Mouse (Mus musculus) cerebellum, postnatal 36 days (tissue): ENCODE data around the gene Hnrnpul1.

Source experiments
- DNase-seq, 2 experiments: peaks; one replicate each; pipeline ENCODE4 v3.0.0; 2021 to 2022; ENCODE audit warnings: mixed read lengths in 2 of 2

The Hnrnpul1 gene

DNA sequence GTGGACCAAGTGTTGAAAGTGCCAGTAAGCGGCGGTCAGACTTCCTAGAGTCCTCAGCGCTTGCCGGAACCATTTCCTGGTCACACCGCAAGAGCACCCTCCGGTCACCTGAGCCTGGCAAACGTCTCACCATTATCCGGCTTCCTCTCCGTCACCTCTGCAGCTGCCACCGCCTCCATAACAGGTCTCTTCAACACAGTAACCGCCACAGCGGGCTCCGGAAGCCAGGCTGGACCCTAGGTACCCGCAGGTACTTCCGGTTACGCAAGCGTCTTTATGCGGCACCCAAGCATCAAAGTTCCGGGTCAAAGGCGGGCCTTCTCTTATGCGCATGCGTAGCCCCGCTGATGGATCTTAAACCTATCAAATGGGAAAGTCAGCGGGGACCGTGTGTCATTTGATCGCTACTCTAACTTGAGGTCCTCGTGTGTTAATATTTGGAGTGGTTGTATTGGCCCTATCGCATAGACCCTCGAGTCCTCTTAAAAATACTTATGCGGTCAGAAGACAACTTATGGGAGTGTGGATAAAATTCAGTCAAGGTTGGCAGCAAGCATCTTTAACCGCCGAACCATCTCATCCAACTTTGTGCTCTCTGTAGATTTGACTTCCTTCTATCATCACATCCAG is 35.7 kb downstream of the Hnrnpul1 start, which contains the start of gene Ccdc97:
TSS of gene Ccdc97 (minus strand) at position 301 of the 630 bp plus-strand sequence.
- peak; percentile 92 to 96 for DNase-seq

DNA sequence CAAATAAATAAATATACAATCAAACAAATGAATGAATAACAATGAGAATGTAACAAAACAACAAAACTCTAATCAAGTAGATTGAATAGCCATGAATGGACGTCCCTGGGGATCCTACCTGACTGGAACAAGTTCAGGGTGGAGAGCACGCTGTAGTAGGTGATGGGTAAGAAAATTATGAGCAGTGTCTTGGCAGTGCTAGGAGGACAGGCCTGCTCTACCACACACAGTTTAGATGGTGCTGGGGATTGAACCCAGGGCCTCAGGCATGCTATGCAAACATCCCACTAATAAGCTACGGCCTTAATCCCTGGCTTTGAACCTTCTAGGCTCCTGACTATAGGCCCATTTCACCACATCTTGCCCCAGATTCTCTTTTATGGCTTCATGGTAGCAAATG is 37.1 kb downstream of the Hnrnpul1 start:
- no peak for DNase-seq

DNA sequence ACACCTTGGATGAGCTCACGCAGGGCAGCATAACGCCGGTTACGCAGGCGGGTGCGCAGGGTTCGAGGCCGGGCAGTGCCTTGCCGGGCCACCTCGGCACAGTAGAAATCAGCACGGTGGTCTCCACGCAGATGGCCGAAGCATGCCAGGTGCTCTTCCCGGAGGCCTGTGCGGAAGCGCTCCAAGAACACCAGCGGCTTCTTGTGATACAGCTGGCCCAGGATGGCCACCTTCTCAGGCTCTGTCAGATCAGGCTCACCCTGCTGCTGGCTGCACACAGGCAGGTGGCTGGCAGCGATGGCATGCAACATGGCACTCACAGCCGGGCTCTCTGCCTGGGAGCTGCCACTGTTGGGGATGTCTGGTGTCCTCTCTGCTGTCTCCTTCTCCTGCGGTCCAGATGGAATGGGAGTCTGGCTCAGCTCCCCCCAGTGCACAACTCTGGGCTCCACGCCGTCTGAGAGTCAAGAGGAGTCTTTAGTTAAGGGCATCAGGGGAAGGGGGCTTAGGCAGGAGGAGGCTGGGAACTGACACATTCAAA is 38.8 kb downstream of the Hnrnpul1 start:
- DNase-seq: no peak

DNA sequence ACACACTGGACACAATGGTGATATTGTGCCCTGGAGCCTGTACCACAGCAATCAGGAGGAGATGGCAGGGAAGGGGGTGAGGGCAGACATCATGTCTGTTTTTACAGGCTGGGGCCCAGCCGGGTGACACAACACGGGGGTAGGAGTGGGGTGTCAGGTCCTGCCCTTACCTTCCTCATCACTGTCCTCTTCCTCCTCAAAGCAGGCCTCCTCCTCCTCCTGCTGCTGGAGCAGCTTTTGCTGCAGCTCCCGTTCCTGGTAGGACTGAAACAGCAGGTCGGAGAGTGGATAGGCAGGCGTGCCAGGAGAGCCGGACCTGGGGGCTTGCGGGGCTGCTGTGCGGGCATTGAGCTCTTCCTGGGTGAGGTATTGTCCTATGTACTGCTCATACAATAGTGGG is 40.0 kb downstream of the Hnrnpul1 start:
- no peak for DNase-seq

DNA sequence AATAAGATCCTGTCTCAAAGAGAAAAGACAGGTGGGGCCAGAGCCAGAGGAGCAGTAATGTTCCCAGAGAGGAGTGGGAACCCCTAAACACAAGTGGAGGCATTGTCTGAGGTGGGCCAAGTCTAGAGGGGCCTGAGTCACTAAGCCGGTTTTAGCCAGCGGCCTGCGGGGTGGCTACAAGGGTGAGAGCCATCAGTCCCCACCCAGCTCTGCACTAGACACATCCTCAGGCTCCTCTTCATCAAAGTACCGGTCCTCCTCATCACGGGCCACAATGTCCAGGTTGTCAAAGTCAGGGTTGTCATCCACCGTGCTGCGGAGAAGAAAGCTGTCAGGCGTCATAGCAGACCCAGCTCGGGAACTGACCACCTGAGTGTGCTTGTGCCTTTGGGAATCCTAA is 41.8 kb downstream of the Hnrnpul1 start:
- no peak for DNase-seq

DNA sequence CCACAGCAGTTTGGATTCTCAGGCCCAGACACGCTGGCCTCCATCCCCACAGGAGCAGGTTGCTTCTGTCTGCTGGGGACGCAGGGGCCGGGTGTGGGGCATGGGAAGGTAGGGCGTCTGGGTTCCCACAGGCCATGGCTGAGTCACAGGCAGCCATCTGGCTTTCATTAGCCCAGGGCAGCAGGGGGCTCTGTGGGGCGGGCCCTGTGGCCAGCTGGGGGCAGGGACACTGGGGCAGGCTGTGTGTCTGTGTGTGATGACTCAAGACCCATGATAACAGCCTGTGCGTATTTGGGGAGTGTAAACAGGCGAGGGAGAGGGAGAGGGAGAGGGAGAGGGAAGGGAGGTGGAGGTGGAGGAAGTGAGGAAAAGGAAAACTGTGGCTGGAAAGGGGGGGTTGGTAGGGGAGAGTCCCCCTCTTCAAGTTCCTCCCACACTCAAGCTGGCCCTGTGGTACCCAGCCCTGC is 42.8 kb downstream of the Hnrnpul1 start:
- peak; percentile 69 to 76 for DNase-seq

DNA sequence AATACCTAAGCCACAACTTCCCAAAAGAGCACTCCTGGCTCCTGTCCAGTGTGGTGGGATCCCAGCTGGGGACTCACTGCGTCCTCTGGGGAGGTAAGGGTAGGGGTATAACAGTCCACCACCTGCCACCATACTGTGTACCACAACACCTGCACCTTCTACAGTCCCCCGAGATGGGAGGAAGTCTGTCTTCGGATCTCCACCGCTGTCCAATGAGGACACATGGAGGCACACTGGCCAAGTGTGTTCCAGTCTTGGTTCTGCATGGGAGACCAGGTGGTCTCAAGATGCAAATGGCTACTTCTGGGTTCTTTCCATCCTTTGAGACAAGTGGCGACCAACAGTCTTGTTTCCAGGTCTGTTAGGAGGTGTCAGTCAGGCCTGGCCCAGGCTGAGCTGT is 43.4 kb downstream of the Hnrnpul1 start:
- no peak for DNase-seq

DNA sequence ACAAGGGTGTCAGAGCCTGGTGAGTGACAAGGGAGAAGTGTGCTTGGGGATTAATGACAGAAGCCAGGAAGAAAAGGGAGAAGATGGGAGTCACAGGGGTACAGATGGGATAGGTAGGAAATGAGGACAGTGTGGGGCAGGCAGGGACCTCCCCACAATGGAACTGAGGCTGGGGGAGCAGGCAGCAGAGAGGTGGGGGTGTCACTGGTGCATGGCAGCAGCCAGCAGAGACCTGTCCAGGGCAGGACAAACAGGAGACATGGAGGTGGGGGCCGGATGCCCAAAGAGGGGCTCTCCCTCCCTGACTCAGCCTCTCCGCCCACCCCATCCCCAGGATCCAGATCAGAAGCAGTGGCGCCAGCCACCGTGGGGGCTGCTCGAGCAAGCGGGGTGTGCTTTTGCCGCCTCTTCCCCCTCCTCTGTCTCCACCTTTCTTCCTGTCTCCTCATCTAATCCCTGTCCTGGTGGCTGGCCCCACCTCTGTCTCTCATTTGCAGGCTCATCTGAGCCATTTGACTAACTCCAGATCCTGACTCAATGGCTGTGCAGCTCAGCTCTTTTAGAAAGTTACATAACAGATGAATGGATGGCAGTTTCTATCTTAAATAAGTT is 43.9 kb downstream of the Hnrnpul1 start:
- DNase-seq: no peak

DNA sequence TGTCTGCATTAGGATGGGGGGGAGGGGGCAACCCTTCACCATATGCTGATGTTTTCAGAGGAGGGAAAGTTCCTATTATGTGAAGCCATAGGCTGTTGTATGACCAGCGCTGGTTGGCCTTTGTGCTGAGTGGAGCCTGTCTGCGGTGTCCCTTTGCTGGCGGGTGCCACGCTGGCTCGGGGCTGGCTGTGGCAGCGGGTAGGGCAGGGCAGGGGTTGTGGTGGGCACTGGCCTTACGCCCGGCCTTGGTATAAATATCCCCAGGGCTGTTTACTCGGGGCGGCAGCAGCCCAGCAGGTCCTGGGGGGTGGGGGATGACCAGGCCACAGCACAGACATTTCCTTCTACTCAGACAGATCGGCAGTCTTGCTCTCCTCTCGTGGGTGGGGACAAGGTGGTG is 44.6 kb downstream of the Hnrnpul1 start:
- no peak for DNase-seq

DNA sequence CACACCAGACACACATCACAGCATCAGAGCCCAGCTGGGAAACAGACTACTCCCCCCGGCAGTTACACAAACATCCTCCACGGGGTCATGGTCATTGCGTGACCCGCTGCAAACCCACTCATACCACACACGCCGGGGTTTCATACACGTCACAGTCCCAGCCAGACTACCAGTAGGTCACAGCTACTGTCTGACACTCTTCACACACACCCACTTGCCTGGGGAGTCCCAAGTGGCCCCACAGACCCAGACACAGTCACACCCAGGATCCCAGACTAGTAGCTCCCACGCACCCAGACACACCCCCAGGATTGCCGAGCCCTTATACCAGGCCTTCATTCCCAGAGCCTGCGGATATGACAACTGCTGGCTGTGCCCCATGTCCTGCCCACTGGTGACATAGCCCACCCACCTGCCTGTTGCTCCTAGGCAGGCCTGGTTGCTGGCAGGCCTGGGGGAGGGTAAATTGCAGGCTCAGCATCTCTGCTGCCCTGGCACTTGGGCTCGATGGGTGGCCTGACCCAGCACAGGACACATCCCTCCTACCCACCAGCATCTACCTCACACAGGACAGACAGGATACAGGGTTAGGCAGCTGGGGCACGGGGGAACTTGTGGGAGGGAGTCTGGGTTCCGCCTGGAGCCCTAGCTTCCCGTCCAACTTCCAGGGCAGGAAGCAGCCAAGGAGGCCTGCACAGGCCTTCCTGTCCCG is 46.8 kb downstream of the Hnrnpul1 start:
- no peak for DNase-seq

DNA sequence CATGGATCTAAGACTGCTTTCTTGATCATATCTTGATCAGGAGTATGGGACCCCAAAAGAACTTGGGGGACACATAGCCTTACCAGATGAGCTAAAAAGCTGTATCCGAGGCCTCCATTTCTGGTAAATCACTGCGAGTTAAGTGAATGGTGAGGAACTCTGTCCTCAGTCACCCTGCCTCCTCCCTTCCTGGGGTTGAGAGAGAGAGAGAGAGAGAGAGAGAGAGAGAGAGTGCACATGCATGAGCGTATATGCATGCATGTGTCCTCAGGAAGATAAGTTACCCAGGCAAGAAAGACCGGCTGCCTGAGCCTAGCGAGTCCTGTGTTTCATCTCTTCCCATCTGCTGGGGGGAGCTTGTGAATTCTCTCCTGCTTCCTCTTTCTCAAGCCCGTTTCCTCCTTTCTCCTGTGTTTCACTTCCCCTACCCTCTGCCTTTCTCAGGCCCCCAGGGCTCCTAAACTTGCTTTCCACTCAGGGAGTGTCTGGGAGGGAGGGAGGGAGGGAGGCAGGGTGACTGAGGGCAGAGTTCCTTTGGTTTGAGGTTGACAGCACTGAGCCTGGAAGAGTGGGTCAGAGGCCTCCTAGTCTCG is 47.9 kb downstream of the Hnrnpul1 start:
- no peak for DNase-seq

DNA sequence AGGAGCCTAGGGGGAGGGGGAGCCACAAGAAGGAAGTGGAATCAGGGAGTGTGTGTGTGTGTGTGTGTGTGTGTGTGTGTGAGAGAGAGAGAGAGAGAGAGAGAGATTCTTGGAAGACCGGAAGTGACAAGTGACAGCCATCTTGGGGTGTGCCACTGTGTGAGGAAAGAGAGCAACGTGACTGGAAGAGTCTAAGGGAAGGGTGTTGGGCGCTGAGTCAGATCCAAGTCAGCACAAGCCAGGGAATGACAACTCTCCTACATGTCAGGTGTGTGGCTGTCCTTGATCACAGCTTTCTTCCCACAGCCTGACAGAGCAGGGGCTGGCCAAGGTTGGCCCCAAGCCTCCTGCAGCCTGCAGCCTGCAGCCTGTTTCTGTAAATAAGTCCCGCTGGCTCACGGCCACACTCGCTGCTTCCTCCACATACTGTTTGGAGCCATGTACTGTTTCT is 48.7 kb downstream of the Hnrnpul1 start:
- peak; percentile 51 to 56 for DNase-seq

DNA sequence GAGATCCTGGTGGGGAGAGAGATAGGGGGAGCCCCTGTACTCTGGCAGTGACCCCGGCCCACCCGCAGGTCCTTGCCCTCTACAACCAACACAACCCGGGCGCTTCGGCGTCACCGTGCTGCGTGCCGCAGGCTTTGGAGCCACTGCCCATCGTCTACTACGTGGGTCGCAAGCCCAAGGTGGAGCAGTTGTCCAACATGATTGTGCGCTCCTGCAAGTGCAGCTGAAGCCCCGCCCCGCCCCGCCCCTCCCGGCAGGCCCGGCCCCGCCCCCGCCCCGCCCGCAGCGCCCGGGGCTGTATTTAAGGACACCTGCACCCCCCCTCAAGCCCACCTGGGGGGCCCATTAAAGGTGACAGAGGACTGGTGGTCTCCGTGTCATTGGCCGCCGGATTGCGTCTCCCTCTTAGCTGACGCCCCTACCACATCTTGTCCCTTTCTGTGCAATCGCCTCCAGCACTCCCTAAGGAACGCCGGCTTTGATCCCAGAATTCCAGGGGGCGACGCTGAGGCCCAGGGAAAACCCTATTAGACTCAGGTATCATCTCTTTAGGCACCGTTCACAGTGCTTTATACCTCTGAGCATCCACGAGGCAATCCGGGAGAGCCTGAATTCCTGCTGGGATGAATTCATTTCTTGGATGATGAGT is 49.7 kb downstream of the Hnrnpul1 start:
- no peak for DNase-seq

DNA sequence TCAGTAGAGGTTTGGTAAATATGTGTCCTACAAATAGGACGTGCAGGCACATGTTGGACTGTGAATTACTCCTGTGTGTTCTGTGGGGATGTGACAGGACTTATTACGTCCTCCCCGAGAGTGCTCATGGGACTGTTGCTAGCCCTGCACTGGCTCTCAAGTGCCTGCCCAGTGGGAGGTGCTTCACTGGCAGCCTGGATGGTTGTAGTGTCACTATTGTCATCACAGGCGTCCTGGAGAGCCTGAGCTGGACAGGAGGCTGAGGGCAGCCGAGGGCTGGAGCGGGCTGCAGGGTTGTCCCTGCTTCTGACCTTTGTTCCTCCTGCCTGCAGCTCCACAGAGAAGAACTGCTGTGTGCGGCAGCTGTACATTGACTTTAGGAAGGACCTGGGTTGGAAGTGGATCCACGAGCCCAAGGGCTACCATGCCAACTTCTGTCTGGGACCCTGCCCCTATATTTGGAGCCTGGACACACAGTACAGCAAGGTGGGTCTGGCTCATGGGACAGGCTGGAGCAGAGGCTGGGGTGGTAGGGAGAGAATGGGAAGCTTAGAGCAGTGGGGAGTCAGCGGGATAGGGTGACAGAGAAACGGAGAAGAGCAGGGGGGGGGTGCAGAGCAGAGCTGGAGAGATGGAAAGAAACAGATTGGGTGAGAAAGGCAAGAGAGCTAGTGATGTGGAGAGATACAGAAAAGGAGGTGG is 50.6 kb downstream of the Hnrnpul1 start:
- no peak for DNase-seq

DNA sequence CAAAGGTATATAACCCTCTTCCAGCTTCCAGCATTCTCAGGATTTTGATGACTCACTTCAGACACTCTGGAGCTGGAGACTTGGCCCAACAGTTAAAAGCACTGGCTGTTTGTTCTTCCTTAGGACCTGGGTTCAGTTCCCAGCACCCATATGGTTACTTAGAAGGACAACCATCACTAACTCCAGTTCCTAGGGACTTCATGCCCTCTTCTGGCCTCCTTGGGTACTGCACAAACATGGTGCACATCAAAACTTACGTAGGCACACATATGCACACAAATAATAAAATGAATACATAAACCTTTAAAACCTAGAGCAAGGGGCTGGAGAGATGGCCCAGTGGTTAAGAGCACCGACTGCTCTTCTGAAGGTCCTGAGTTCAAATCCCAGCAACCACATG is 52.2 kb downstream of the Hnrnpul1 start:
- DNase-seq: no peak

DNA sequence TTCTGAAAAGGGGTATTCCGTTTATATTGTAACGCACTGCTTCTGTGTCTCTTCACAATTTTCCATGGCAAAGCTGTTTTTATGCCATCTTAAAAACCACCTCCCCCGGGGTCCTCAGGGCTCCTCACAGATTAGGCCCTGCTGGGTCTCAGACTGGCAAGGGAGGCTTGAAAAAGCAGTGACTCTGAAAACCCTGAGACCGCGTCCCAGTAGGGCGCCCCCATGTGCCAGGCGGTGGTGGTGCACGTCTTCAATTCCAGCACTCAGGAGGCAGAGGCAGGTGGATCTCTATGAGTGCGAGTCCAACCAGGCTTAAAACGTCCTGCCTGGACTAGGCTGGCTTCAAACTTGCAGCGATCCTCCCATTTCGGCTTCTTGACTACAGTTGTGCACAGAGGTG is 53.8 kb downstream of the Hnrnpul1 start:
- no peak for DNase-seq

DNA sequence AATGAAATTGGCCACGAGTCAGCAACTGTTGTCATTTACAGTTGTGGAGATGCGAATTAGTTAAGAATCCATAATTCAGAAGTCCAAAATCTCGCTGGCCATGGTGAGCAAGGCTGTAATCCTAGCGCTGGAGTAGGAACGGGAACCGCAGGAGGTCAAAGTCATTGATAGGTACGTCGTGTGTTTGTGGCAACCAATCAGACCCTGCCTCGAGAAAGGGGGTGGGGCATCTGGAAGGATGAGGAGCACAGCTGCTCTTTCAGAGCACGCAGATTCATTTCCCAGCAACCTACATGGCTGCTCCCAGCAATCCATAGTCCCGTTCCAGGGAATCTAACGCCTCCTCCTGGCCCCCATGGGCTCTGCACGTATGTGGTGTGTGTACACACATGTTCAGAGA is 54.7 kb downstream of the Hnrnpul1 start:
- no peak for DNase-seq

DNA sequence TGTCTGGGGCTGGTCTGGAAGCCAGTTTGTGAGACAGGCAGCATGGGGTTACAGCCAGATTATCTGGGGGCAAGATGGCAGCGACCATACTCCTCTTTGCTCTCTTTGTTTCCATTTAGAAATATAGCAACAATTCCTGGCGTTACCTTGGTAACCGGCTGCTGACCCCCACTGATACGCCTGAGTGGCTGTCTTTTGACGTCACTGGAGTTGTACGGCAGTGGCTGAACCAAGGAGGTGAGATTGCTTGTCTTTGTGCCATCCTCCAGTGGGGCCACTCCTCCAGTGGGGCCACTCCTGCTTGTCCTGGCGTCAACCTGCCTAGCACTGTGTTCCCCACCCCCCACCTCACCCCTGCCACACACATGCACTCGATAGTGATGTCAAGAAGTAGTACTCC is 60.5 kb downstream of the Hnrnpul1 start:
- no peak for DNase-seq

DNA sequence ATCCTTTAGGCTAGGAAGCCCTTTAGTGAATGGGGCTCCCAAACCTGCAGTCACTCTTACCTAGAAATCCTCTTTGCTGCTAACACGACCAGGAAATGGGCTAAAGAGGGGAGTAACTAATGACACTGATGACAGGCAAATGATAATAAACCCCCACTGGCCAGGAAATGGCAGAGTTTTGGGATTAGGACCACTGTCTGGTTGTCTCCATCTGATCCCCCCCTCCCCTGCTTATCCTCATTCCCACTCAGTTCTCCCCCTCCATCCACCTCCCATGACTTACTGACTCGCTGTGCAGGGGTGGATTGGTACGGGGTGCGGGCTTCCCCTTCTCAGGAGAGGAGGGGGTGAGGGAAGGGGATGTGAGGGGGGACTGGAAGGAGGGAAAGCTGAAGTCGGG is 64.5 kb downstream of the Hnrnpul1 start:
- no peak for DNase-seq

DNA sequence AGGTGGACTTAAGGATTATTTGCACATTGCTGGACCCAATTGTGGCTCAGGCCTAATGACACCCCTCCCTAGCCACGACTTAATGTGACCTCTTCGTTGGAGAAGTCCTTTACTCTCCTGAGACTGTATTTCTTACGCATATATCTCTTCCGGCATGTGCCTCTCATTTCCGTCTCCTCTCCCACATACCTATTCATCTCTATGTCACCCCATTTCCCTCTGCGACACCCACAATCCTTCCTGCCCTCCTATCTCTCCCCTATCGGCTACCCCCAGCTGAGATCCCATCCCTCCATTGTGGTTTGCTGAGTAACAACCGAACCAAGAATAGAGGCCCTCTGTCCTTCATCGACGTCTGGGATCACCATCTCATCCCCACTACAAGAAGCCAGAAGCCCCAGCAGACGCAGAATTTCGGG is 64.9 kb downstream of the Hnrnpul1 start:
- no peak for DNase-seq

DNA sequence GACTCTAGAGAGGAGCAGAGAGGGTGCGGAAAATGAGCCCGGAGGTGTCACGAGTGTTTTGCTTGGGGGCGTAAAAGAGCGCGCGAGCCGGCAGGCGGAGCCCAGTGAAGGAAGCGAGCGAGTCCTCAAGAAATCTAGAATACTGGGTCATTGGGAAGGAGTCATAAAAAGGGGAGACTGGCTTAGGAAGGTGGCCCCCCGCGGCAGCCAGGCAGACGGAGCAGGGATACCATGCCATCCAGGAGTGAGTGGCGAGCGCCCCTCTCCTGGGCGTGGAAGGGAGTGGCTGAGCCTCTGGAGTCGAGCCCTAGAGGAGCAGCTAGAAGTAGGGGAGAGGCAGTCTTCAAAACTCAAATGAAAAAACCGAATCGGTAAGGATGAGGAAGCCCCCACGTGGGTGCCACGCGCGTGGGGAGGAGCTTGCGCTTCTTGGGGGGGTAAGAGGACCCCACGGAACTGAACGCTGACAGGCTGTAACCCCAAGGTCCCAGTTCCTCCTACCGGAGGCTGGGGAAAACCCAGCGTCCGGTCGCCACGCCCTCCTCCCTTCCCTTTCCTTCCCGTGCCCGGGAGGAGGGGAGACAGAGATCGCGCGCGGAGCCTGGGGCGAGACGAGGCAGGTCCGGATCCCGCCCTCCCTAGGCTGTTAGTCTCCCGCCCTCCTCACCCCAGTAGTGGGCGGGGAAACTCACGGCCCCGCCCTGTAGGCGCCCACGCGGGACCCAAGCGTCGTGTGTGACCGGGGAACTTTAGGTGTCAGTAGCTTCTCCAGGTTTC is 65.6 kb downstream of the Hnrnpul1 start:
- no peak for DNase-seq
